Mouse (Mus musculus) myocyte (in vitro differentiated cells): Measurements from ENCODE around the gene Sntb2.

Source experiments
- CEBPB ChIP-seq: IDR thresholded peaks from 2 replicates; pipeline ENCODE4 v1.6.1; 2011; ENCODE audit warnings: mild to moderate bottlenecking, moderate library complexity; ENCODE audit not compliant: poor library complexity, insufficient read depth, severe bottlenecking
- E2F4 ChIP-seq: IDR thresholded peaks from one replicate; pipeline ENCODE4 v1.6.1; 2011; ENCODE audit warnings: mild to moderate bottlenecking, control low read depth, moderate library complexity; ENCODE audit not compliant: insufficient read depth
- MAX ChIP-seq: IDR thresholded peaks from one replicate; pipeline ENCODE4 v1.6.1; 2011; ENCODE audit warnings: low read depth, mild to moderate bottlenecking, control low read depth
- MYOD1 ChIP-seq, 3 experiments: IDR thresholded peaks; one replicate each; pipeline ENCODE4 v1.6.1; 2011; ENCODE audit warnings: control low read depth in 2 of 3, low read depth in 2 of 3, mild to moderate bottlenecking in 2 of 3, moderate library complexity in 1 of 3; ENCODE audit not compliant: insufficient read length in 2 of 3, control insufficient read depth in 1 of 3
- MYOG ChIP-seq, 3 experiments: IDR thresholded peaks; one replicate each; pipeline ENCODE4 v1.6.1; 2011; ENCODE audit warnings: control low read depth in 2 of 3, low read depth in 2 of 3, mild to moderate bottlenecking in 2 of 3; ENCODE audit not compliant: insufficient read length in 2 of 3, control insufficient read depth in 1 of 3, insufficient read depth in 1 of 3
- POLR2A ChIP-seq: IDR thresholded peaks from one replicate; pipeline ENCODE4 v1.6.1; 2011; ENCODE audit warnings: low read depth, mild to moderate bottlenecking, control low read depth, moderate library complexity; ENCODE audit not compliant: insufficient read length
- POLR2AphosphoS2 ChIP-seq: IDR thresholded peaks from one replicate; pipeline ENCODE4 v1.6.1; 2011; ENCODE audit warnings: low read depth, control low read depth; ENCODE audit not compliant: insufficient read length
- REST ChIP-seq: IDR thresholded peaks from one replicate; pipeline ENCODE4 v1.6.1; 2011; ENCODE audit warnings: mild to moderate bottlenecking, control low read depth, moderate library complexity; ENCODE audit not compliant: insufficient read depth, insufficient read length
- TCF12 ChIP-seq: IDR thresholded peaks from one replicate; pipeline ENCODE4 v1.6.1; 2011; ENCODE audit warnings: mild to moderate bottlenecking, control low read depth; ENCODE audit not compliant: poor library complexity, insufficient read depth, severe bottlenecking
- TCF3 ChIP-seq: IDR thresholded peaks from one replicate; pipeline ENCODE4 v1.6.1; 2011; ENCODE audit warnings: low read depth, control low read depth; ENCODE audit not compliant: insufficient read length
- USF1 ChIP-seq: IDR thresholded peaks from one replicate; pipeline ENCODE4 v1.6.1; 2011; ENCODE audit warnings: low read depth, mild to moderate bottlenecking, control low read depth, moderate library complexity

DNA sequence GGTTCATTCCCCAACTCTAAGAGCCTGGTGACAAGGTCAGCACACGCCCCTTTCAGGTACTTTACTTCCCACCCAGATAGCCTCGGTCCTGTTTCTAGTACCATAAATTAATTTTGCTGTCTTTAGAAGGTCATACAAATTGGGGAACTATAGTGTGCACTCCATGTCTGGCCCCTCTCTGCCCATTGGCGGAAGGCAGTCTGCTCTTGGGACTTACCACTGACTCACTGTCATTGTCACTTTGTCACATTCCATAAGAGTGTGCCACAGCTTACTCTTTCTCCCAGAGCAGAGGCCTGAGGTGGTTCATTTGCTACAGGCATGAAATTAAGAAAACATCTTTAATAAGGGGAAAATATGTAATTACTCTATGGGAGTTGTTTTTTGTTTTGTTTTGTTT, 22.7 kb downstream of the Sntb2 start:
- TF ChIP-seq POLR2A (no peak), POLR2AphosphoS2 (no peak), MAX (no peak), TCF3 (no peak), E2F4 (no peak), TCF12 (no peak), USF1 (no peak), CEBPB (no peak), MYOD1 (IDR thresholded peaks at IDR 0.05; ENCODE audit: control insufficient read depth in 1 of 3, insufficient read length in 2 of 3, low read depth in 2 of 3) (no peak), REST (no peak), MYOG (IDR thresholded peaks at IDR 0.05; ENCODE audit: control insufficient read depth in 1 of 3, insufficient read depth in 1 of 3, insufficient read length in 2 of 3, low read depth in 2 of 3) (no peak)
